Mouse (Mus musculus) brain, embryonic 14.5 days (tissue): ENCODE measurements at regions not wholly inside any gene's neighbourhood (a gene's known extent, or its start where the extent isn't known, plus 50 kb on each side); places are given as distances from the start of the nearest gene placed in this dataset.

Experiments used
- CTCF ChIP-seq: fragments of 200-500 bp; IDR thresholded peaks from 2 replicates; pipeline ENCODE4 v1.5.1; 2012; ENCODE audit warnings: inconsistent platforms, mild to moderate bottlenecking, moderate library complexity, borderline replicate concordance; ENCODE audit not compliant: insufficient read depth, insufficient read length; ENCODE audit errors: extremely low read depth
- POLR2A ChIP-seq: fragments of 200-500 bp; IDR thresholded peaks from 2 replicates; pipeline ENCODE4 v1.6.1; 2012; ENCODE audit warnings: mild to moderate bottlenecking, inconsistent platforms, borderline replicate concordance; ENCODE audit not compliant: poor library complexity, insufficient read depth, insufficient read length, severe bottlenecking; ENCODE audit errors: extremely low read depth

DNA sequence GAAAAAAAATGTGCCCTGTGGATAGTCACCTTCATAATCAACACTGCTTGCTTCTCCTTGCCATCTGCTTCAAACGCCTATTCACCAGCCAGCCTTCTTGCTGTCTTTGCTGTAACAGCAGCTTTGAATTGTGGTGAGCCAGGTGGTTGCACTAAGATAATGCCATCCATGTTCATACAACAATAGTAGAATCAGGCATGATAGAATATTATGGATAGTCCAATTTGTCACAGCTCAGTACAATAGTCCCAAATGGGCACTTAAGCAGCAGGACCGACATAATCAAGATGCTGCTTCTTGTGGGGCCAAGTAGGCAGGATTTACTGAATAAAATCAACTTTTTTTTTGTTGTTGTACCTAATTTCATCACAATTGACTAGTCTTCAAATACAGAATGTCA is 362.6 kb upstream of the Aga start:
- TF ChIP-seq CTCF, result no peak
- no peak for TF ChIP-seq POLR2A
